Mouse (Mus musculus): ENCODE measurements around the gene Ccdc24.

Gene Ccdc24

GRCm38 (mm10) chr4:117829260-117830123, 42.9 kb downstream of the Ccdc24 start:
- peak; percentile 50 for DNase-seq (ENCODE audit: low spot score)

- DNase-seq (ENCODE audit: low spot score): no peak
These were observed 43.7 kb downstream of the Ccdc24 start for GRCm38 (mm10) chr4:117828572-117829145.

- no peak for DNase-seq (ENCODE audit: low spot score)
These were observed 54.3 kb downstream of the Ccdc24 start for GRCm38 (mm10) chr4:117818032-117818431.

- no peak for DNase-seq (ENCODE audit: low spot score)
These were observed 55.6 kb downstream of the Ccdc24 start for GRCm38 (mm10) chr4:117816776-117817175.
